ENCODE assay signal across 12 mouse cellular contexts in the genomic region with DNA sequence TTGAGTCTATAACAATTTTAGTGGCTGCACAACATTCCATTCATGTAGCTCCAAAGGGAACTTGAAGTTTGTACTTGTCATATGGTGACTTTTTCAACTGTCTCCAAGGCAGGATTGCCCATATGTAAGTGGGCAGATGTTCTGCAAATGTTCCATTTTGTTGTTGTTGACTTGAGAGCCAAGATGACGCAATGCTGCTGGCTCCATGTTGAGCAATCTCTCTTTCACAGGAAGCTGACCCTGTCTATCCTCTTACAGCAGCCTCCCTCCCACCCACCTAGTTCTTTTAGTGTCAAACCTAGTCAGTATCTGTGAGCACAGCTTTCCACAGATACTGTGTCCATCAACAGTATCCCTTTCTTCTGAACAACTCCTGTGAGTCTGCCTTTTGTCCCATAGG.
A peak's percentile ranks its signal among the peaks of the same experiment; 100 is the strongest.
DNase-seq lines count a peak whose midpoint lies in the region; ATAC-seq and TF ChIP-seq lines count a peak whose summit lies in the region.
"Had no signal": no experiment of that assay in that cellular context is flagged by ENCODE, and none has a peak within 500 bp of the region (broad histone marks: within the 10 kb centered on the region; RNA-seq: fewer than 3 reads in every experiment).

No protein-coding gene starts in this region.

- 78% methylated on average over 1 of the region's 1 CpGs for WGBS in intestine, postnatal 0 days
- 82% methylated on average over 1 of the region's 1 CpGs for WGBS in intestine, embryonic 16.5 days

- no peaks in the 10 kb centered on the region for H3K9me3 ChIP-seq in intestine, postnatal 0 days (ENCODE audit: control insufficient read depth)
- H3K9me3 ChIP-seq in intestine, embryonic 16.5 days (ENCODE audit: control insufficient read depth, low read length), result no peaks in the 10 kb centered on the region
- H3K9me3 ChIP-seq: heart, embryonic 13.5 days; midbrain, embryonic 12.5 days had no signal

- 0 out of 2 replicates have a peak overlapping the region, but pooled peaks have one; percentile 15 for H3K27ac ChIP-seq in intestine, postnatal 0 days (ENCODE audit: low read depth, low read length)
- H3K27ac ChIP-seq in intestine, embryonic 16.5 days (ENCODE audit: low read length), result no peak overlapping the region
- H3K27ac ChIP-seq: heart, embryonic 13.5 days; midbrain, embryonic 12.5 days had no signal

- no peaks in the 10 kb centered on the region for H3K79me2 ChIP-seq in C2C12 (ENCODE audit: control insufficient read depth, insufficient read depth)

- H3K27me3 ChIP-seq in intestine, postnatal 0 days (replicated peaks; ENCODE audit: control insufficient read depth, insufficient read depth, low read length), result no peaks in the 10 kb centered on the region
- no peaks in the 10 kb centered on the region for H3K27me3 ChIP-seq in intestine, embryonic 16.5 days (replicated peaks; ENCODE audit: control insufficient read depth, insufficient read depth, low read length)
- H3K27me3 ChIP-seq in C2C12 (ENCODE audit: control insufficient read depth, insufficient read depth, insufficient read length), result no peaks in the 10 kb centered on the region
- H3K27me3 ChIP-seq: heart, embryonic 13.5 days; midbrain, embryonic 12.5 days had no signal

- H3K4me3 ChIP-seq in intestine, postnatal 0 days (ENCODE audit: low read depth, low read length), result no peak overlapping the region
- H3K4me3 ChIP-seq in intestine, embryonic 16.5 days (ENCODE audit: low read length), result no peak overlapping the region
- no peak overlapping the region for H3K4me3 ChIP-seq in C2C12 (ENCODE audit: insufficient read depth, poor library complexity, severe bottlenecking)
- H3K4me3 ChIP-seq: erythroblast, embryonic 14.5 days; heart, embryonic 13.5 days; midbrain, embryonic 12.5 days had no signal

- H3K4me2 ChIP-seq in intestine, postnatal 0 days (replicated peaks; ENCODE audit: low read depth), result no peak overlapping the region
- no peak overlapping the region for H3K4me2 ChIP-seq in intestine, embryonic 16.5 days (ENCODE audit: low read depth, low read length)
- H3K4me2 ChIP-seq: heart, embryonic 13.5 days; midbrain, embryonic 12.5 days had no signal

- DNase-seq in gonadal fat pad, adult 2 months (ENCODE audit: low read depth), result peak; percentile 34
- peak; percentile 68 for DNase-seq in lung, postnatal 36 days
- no peak for DNase-seq in kidney, adult 11 months
- DNase-seq: cerebellum, adult 11 months; kidney, adult 18-20 months had no signal

- peaks cover 48% of the 10 kb centered on the region for H3K36me3 ChIP-seq in intestine, postnatal 0 days (ENCODE audit: control insufficient read depth, insufficient read depth)
- H3K36me3 ChIP-seq in intestine, embryonic 16.5 days (ENCODE audit: control insufficient read depth, insufficient read depth, low read length), result peaks cover 3% of the 10 kb centered on the region; the same call in 1 of the 2 replicates
- peaks cover 95% of the 10 kb centered on the region for H3K36me3 ChIP-seq in C2C12 (ENCODE audit: control insufficient read depth, insufficient read depth)

- H3K79me3 ChIP-seq in C2C12 (ENCODE audit: low read depth), result no peaks in the 10 kb centered on the region

- H3K4me1 ChIP-seq in intestine, postnatal 0 days (replicated peaks; ENCODE audit: control insufficient read depth, insufficient read depth, low read length), result no peaks in the 10 kb centered on the region
- H3K4me1 ChIP-seq in intestine, embryonic 16.5 days (ENCODE audit: control insufficient read depth, insufficient read depth, low read length), result no peaks in the 10 kb centered on the region
- H3K4me1 ChIP-seq: heart, embryonic 13.5 days; midbrain, embryonic 12.5 days had no signal

- H3K9ac ChIP-seq in intestine, postnatal 0 days (ENCODE audit: low read depth, low read length), result no peak overlapping the region
- H3K9ac ChIP-seq in intestine, embryonic 16.5 days (ENCODE audit: low read depth, low read length), result no peak overlapping the region
- H3K9ac ChIP-seq: heart, embryonic 13.5 days; midbrain, embryonic 12.5 days had no signal

- ATAC-seq in intestine, postnatal 0 days, result no peak
- no peak for ATAC-seq in intestine, embryonic 16.5 days
- no peak for ATAC-seq in inflammation-experienced regulatory T-cells, adult 6 months

- no peak for TF ChIP-seq CTCF in intestine, postnatal 0 days (IDR thresholded peaks at IDR 0.05; ENCODE audit: low read depth)
- no peak for TF ChIP-seq CTCF in C2C12 (IDR thresholded peaks at IDR 0.05; ENCODE audit: control insufficient read depth, insufficient read depth, insufficient read length)

- H3ac ChIP-seq in C2C12 (ENCODE audit: control insufficient read depth, insufficient read length, low read depth), result no peak overlapping the region

TF ChIP-seq in C2C12, 6 proteins besides CTCF, POLR2A, EP300 and RAD21:
- TF ChIP-seq FOSL1 (IDR thresholded peaks at IDR 0.05; ENCODE audit: insufficient read depth, low read length, poor library complexity, severe bottlenecking), result no peak
- no peak for TF ChIP-seq MYOD1 (IDR thresholded peaks at IDR 0.05; ENCODE audit: control insufficient read depth, insufficient read length, low read depth)
- peak; percentile 46 for TF ChIP-seq CEBPB (IDR thresholded peaks at IDR 0.05; ENCODE audit: low read depth)
